Mouse (Mus musculus) neural tube, embryonic 12.5 days (tissue): ENCODE measurements at regions not wholly inside any gene's neighbourhood (a gene's known extent, or its start where the extent isn't known, plus 50 kb on each side); places are given as distances from the start of the nearest gene placed in this dataset.

ENCODE experiments used
- ATAC-seq: fragments of 200-750 bp; cut with Nextera tagmentation; 2 replicates; pipeline ENCODE4 v1.8.0; 2017; ENCODE audit warnings: low read depth, mild to moderate bottlenecking, moderate TSS enrichment, moderate library complexity; ENCODE audit not compliant: low FRiP score
- H3K27ac ChIP-seq: fragments of 300-500 bp; sonication (generic); 2 replicates; pipeline ENCODE4 v1.5.1; 2016
- H3K27me3 ChIP-seq: fragments of 300-500 bp; sonication (generic); replicated peaks from 2 replicates; pipeline ENCODE4 v1.6.1; 2016; ENCODE audit warnings: mild to moderate bottlenecking
- H3K36me3 ChIP-seq: fragments of 300-500 bp; sonication (generic); 2 replicates; pipeline ENCODE4 v1.6.1; 2016; ENCODE audit warnings: mild to moderate bottlenecking
- H3K4me1 ChIP-seq: fragments of 300-500 bp; sonication (generic); 2 replicates; pipeline ENCODE4 v1.6.1; 2016
- H3K4me2 ChIP-seq: fragments of 300-500 bp; sonication (generic); replicated peaks from 2 replicates; pipeline ENCODE4 v1.6.1; 2016; ENCODE audit warnings: mild to moderate bottlenecking
- H3K4me3 ChIP-seq: fragments of 300-500 bp; sonication (generic); 2 replicates; pipeline ENCODE4 v1.5.1; 2016
- H3K9ac ChIP-seq: fragments of 300-500 bp; sonication (generic); 2 replicates; pipeline ENCODE4 v1.6.1; 2016; ENCODE audit warnings: mild to moderate bottlenecking
- H3K9me3 ChIP-seq: fragments of 300-500 bp; sonication (generic); 2 replicates; pipeline ENCODE4 v1.6.1; 2016; ENCODE audit warnings: mild to moderate bottlenecking
- WGBS: fragments of 180-500 bp; shearing (Covaris S2); methylation state at CpG from one replicate; pipeline ENCODE4 v1.1.7; 2016; 5-methylcytosine and 5-hydroxymethylcytosine counted together

- 69% methylated on average over 11 of the region's 11 CpGs for WGBS
- H3K9me3 ChIP-seq, result no peaks in the 10 kb centered on the region
- ATAC-seq, result no peak
These were observed 463.3 kb downstream of the Cd83 start for GRCm38 (mm10) chr13:44247861-44248260.

DNA sequence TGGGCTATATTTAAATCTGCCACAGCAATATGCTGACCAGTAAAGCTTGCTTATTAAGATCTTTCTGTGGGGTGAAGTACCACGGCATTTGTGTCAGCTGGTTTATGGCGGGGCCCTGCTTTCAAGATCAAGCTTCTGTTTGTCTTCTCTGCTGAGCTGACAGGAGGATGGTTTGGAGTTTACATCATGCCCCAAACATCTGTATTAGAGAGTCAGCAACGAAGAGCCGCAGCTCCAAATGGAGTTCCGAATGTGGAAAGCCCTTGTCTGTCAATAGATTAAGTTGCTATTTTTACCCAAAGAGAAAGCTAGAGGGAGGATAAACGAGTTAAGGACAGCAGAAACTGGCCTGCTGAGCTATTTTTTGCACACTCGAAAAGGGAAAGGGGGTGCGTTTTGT, 463.8 kb downstream of the Cd83 start:
- Histone ChIP-seq H3K27ac (no peak overlapping the region), H3K27me3 (no peaks in the 10 kb centered on the region), H3K9ac (no peak overlapping the region), H3K4me3 (no peak overlapping the region), H3K4me1 (no peaks in the 10 kb centered on the region), H3K9me3 (no peaks in the 10 kb centered on the region), H3K36me3 (no peaks in the 10 kb centered on the region), H3K4me2 (no peak overlapping the region)
- ATAC-seq, result no peak
- WGBS, result 53% methylated on average over 8 of the region's 8 CpGs

More at GRCm38 (mm10) chr13:44247861-44248260, 463.3 kb downstream of the Cd83 start:
- H3K4me2 ChIP-seq, result no peak overlapping the region
- no peaks in the 10 kb centered on the region for H3K36me3 ChIP-seq
- H3K27me3 ChIP-seq, result no peaks in the 10 kb centered on the region
- H3K4me1 ChIP-seq, result no peaks in the 10 kb centered on the region
- H3K9ac ChIP-seq, result no peak overlapping the region
- H3K27ac ChIP-seq, result no peak overlapping the region
- no peak overlapping the region for H3K4me3 ChIP-seq

- no peak overlapping the region for H3K4me3 ChIP-seq
- H3K36me3 ChIP-seq, result no peaks in the 10 kb centered on the region
- 84% methylated on average over 2 of the region's 2 CpGs for WGBS
- no peak overlapping the region for H3K27ac ChIP-seq
- no peak overlapping the region for H3K4me2 ChIP-seq
- no peak overlapping the region for H3K9ac ChIP-seq
- no peak for ATAC-seq
- no peaks in the 10 kb centered on the region for H3K27me3 ChIP-seq
- no peaks in the 10 kb centered on the region for H3K4me1 ChIP-seq
- H3K9me3 ChIP-seq, result no peaks in the 10 kb centered on the region
These were observed 464.5 kb downstream of the Cd83 start for GRCm38 (mm10) chr13:44249119-44249518.

GRCm38 (mm10) chr13:44250474-44251201, 466.1 kb downstream of the Cd83 start:
- Histone ChIP-seq H3K4me3 (no peak overlapping the region), H3K9me3 (no peaks in the 10 kb centered on the region), H3K4me1 (no peaks in the 10 kb centered on the region), H3K27ac (no peak overlapping the region), H3K27me3 (no peaks in the 10 kb centered on the region), H3K4me2 (no peak overlapping the region), H3K9ac (no peak overlapping the region), H3K36me3 (no peaks in the 10 kb centered on the region)
- ATAC-seq, result no peak
- WGBS, result 75% methylated on average over 11 of the region's 11 CpGs

DNA sequence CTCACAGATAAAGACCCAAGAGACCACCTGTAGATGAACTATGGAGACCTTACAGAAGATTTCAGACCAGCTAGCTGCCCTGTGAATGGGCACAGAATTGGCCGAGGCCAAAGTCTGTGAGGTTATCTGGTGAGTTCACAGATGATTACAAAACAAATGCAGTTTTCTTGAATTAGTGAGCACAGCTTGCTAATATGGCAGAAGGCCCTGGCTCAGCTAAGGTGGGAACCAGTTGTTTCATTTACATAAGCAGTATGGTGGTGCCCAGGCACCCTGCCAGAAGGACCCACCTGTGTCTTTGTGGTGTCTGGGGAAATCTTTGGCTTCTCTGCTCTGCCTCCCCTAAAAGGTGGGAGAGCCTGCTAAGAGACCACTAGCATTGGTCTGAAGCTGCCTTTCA, 466.9 kb downstream of the Cd83 start:
- WGBS, result 89% methylated on average over 1 of the region's 1 CpGs
- no peaks in the 10 kb centered on the region for H3K27me3 ChIP-seq
- H3K4me3 ChIP-seq, result no peak overlapping the region
- H3K9me3 ChIP-seq, result no peaks in the 10 kb centered on the region
- H3K9ac ChIP-seq, result no peak overlapping the region
- H3K4me1 ChIP-seq, result no peaks in the 10 kb centered on the region
- H3K4me2 ChIP-seq, result no peak overlapping the region
- H3K27ac ChIP-seq, result no peak overlapping the region
- H3K36me3 ChIP-seq, result no peaks in the 10 kb centered on the region
- no peak for ATAC-seq

DNA sequence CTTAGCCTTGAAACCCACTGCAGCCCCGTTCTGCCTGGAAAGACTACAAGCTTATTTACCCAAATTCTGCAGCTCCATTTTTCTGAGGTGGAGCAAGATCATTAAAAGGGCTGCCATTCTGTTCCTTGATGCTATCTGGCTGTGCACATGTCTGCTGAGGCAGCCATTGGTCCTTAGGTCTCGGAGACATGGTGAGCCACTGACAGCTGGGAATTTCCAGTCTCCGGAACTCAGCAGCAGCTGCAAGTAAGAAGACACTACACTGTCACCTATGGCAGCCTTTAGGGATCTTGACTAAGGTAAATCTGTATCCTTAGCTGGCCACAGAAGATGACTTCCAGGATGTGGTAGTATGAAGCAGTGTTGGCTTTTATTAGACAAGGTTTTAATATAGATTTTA, 467.9 kb downstream of the Cd83 start:
- Histone ChIP-seq H3K9ac (no peak overlapping the region), H3K36me3 (no peaks in the 10 kb centered on the region), H3K27me3 (no peaks in the 10 kb centered on the region), H3K27ac (no peak overlapping the region), H3K4me2 (no peak overlapping the region), H3K4me1 (no peaks in the 10 kb centered on the region), H3K4me3 (no peak overlapping the region), H3K9me3 (no peaks in the 10 kb centered on the region)
- ATAC-seq, result no peak
- WGBS, result 81% methylated on average over 3 of the region's 3 CpGs

- no peak overlapping the region for H3K4me2 ChIP-seq
- 90% methylated on average over 10 of the region's 10 CpGs for WGBS
- no peaks in the 10 kb centered on the region for H3K36me3 ChIP-seq
- H3K27ac ChIP-seq, result no peak overlapping the region
- H3K27me3 ChIP-seq, result no peaks in the 10 kb centered on the region
- H3K9ac ChIP-seq, result no peak overlapping the region
- no peaks in the 10 kb centered on the region for H3K4me1 ChIP-seq
- H3K9me3 ChIP-seq, result no peaks in the 10 kb centered on the region
- ATAC-seq, result no peak
- no peak overlapping the region for H3K4me3 ChIP-seq
These were observed 470.9 kb upstream of the Jarid2 start for GRCm38 (mm10) chr13:44258422-44258821.

- Histone ChIP-seq H3K9ac (no peak overlapping the region), H3K27me3 (no peaks in the 10 kb centered on the region), H3K4me1 (no peaks in the 10 kb centered on the region), H3K4me2 (no peak overlapping the region), H3K36me3 (no peaks in the 10 kb centered on the region), H3K9me3 (no peaks in the 10 kb centered on the region), H3K4me3 (no peak overlapping the region), H3K27ac (no peak overlapping the region)
- ATAC-seq, result no peak
- WGBS, result 74% methylated on average over 6 of the region's 6 CpGs
These were observed 469.2 kb upstream of the Jarid2 start for GRCm38 (mm10) chr13:44260039-44260438.

DNA sequence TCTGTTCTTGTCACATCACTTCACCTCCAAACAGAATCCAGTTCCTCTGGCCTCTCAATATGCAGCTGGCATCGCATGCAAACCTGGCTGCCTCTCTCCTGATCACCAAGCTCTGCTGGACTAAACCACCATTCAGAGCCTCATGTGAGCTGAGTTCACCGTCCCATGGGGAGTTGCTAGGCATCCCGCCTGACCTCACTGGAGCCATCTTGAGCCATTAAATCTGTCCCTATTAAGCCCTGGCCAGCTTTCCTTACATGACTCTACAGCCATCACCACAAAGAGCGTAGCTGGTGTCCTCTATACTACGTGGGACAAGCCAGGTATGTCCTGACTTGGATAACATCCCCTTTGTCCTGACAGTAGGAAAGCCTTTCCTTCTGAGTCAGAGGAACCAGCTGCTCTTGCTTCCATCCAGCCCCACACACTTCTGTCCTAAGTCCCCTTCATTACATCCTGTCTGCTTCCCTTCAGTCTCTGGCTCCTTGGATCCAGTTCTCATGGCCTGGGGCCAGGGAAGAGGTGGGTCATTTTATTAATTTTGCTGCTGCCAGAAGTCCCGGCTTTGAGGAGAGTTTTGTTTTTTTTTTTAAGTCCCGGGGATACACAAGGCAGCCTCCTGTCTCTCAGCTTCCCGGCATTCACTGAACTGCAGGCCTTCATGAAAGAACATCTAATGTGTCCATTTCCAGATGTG, 468.5 kb upstream of the Jarid2 start:
- ATAC-seq, result no peak
- no peak overlapping the region for H3K9ac ChIP-seq
- 81% methylated on average over 8 of the region's 8 CpGs for WGBS
- H3K4me3 ChIP-seq, result no peak overlapping the region
- H3K27me3 ChIP-seq, result no peaks in the 10 kb centered on the region
- no peaks in the 10 kb centered on the region for H3K4me1 ChIP-seq
- H3K27ac ChIP-seq, result no peak overlapping the region
- H3K4me2 ChIP-seq, result no peak overlapping the region
- H3K36me3 ChIP-seq, result no peaks in the 10 kb centered on the region
- H3K9me3 ChIP-seq, result no peaks in the 10 kb centered on the region

GRCm38 (mm10) chr13:44272746-44273524, 456.3 kb upstream of the Jarid2 start:
- Histone ChIP-seq H3K4me1 (no peaks in the 10 kb centered on the region), H3K27ac (no peak overlapping the region), H3K36me3 (no peaks in the 10 kb centered on the region), H3K9ac (no peak overlapping the region), H3K4me3 (no peak overlapping the region), H3K27me3 (no peaks in the 10 kb centered on the region), H3K9me3 (no peaks in the 10 kb centered on the region), H3K4me2 (no peak overlapping the region)
- WGBS, result 91% methylated on average over 16 of the region's 16 CpGs
- no peak for ATAC-seq

GRCm38 (mm10) chr13:44277952-44278351, 451.3 kb upstream of the Jarid2 start:
- Histone ChIP-seq H3K4me3 (no peak overlapping the region), H3K9me3 (no peaks in the 10 kb centered on the region), H3K4me2 (no peak overlapping the region), H3K27ac (no peak overlapping the region), H3K4me1 (0 out of 2 replicates have a peak, but pooled peaks cover 6% of the 10 kb centered on the region), H3K9ac (no peak overlapping the region), H3K36me3 (no peaks in the 10 kb centered on the region), H3K27me3 (no peaks in the 10 kb centered on the region)
- no peak for ATAC-seq
- WGBS, result 92% methylated on average over 3 of the region's 3 CpGs

- ATAC-seq, result no peak
- no peak overlapping the region for H3K9ac ChIP-seq
- no peaks in the 10 kb centered on the region for H3K9me3 ChIP-seq
- no peaks in the 10 kb centered on the region for H3K36me3 ChIP-seq
- H3K4me1 ChIP-seq, result 0 out of 2 replicates have a peak, but pooled peaks cover 6% of the 10 kb centered on the region
- H3K4me3 ChIP-seq, result no peak overlapping the region
- H3K4me2 ChIP-seq, result no peak overlapping the region
- WGBS, result 68% methylated on average over 4 of the region's 4 CpGs
- H3K27me3 ChIP-seq, result no peaks in the 10 kb centered on the region
- no peak overlapping the region for H3K27ac ChIP-seq
These were observed 450.2 kb upstream of the Jarid2 start for GRCm38 (mm10) chr13:44279036-44279435.
